Mouse (Mus musculus) neural tube, embryonic 10.5 days (tissue): ENCODE measurements around the gene Notch3.
"Not testable (repeated sequence)": the region's sequence is repeated elsewhere in the genome, so short reads cannot be mapped to it uniquely, and the experiment has no call there.

Experiments
- DNase-seq: peaks from one replicate; pipeline ENCODE4 v3.0.0-alpha.2; 2017; ENCODE audit warnings: low spot score; ENCODE audit errors: extremely low spot score

The Notch3 gene

GRCm38 (mm10) chr17:32166687-32167086, at the start of gene Notch3:
Gene Notch3, minus strand, starts transcription at chr17:32166852.
- peak; percentile 89 for DNase-seq

DNA sequence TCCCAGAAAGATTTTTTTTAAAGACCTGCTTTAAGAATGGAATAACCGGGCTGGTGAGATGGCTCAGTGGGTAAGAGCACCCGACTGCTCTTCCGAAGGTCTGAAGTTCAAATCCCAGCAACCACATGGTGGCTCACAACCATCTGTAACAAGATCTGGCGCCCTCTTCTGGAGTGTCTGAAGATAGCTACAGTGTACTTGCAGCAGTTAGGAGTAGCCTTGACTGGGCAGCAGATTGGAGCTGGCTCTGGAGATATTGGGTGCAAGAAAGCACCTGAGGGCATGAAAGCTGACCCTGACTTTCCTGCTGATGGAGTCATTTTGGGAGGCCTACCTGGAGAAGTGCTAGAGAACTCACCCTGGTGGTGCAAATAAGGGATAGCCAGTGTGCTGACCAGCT, 48.9 kb upstream of the Notch3 start:
- DNase-seq, result not testable (repeated sequence)

- not testable (repeated sequence) for DNase-seq
Observed at GRCm38 (mm10) chr17:32211554-32211953, 44.9 kb upstream of the Notch3 start.

GRCm38 (mm10) chr17:32209752-32210151, 43.1 kb upstream of the Notch3 start:
- DNase-seq, result peak; percentile 45

GRCm38 (mm10) chr17:32209144-32209543, 42.5 kb upstream of the Notch3 start:
- DNase-seq, result no peak

- DNase-seq, result no peak
Observed at GRCm38 (mm10) chr17:32207586-32208245, 41.1 kb upstream of the Notch3 start.

DNA sequence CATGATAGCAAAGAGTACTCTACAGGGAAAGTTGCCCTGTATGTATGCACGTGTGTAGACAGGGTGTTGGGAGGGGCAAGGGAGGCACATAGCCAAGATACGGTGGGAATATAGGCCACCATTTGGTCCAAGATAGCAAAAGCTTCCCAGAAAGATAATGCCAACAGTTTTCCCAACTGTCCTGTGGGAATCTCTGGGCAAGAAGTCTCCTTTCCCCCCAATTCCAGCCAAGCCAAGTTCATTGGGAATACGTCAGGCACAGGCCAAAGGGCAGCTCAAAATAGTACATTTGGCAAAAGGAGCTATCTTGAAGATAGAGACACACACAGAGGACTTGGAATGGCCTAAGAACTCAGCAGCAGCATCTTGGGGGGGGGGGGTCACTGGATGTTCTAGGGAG, 38.7 kb upstream of the Notch3 start:
- no peak for DNase-seq

DNA sequence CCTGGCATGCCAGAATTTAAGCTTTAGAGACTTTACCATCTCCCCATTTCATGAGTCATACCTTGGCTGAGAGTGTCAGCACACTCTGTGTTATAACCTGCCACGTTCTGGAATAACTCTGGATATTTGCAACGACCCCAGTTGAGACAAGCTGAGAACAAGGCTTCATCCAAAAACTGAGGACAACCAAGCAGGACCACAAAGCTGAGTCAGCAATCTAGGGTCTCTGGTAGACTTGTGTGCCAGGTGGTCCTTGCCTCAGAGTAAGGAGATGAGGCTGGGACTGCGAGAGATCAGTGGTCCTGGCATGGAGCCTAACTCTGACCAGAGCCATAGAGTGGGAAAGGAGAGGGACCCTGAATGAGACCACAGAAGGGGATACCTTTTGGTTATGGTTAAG, 36.3 kb upstream of the Notch3 start:
- DNase-seq, result no peak

GRCm38 (mm10) chr17:32201086-32201485, 34.4 kb upstream of the Notch3 start:
- DNase-seq, result no peak

DNA sequence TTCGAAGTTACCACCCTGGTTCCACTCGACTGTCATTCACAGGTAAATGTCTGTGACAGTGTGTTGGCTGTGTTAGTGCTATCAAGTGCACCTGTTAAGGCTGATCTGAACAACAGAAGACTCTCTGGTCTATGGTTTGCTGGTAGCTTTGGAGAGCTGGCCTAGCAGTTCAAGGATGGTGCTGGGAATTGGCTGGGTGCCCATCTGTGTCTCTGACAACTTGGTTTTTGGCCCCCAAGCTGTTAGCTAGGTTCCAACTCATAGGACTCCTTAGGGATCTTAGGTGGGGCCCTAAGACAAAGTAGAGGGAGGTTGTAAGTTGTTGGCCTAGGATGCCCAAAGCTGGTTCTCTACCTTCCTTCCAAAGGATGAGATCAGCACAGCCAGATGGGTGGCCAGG, 33.1 kb upstream of the Notch3 start:
- no peak for DNase-seq

GRCm38 (mm10) chr17:32197156-32197555, 30.5 kb upstream of the Notch3 start:
- no peak for DNase-seq

GRCm38 (mm10) chr17:32195725-32196124, 29.1 kb upstream of the Notch3 start:
- DNase-seq, result no peak

GRCm38 (mm10) chr17:32193010-32193409, 26.4 kb upstream of the Notch3 start:
- DNase-seq, result no peak

DNA sequence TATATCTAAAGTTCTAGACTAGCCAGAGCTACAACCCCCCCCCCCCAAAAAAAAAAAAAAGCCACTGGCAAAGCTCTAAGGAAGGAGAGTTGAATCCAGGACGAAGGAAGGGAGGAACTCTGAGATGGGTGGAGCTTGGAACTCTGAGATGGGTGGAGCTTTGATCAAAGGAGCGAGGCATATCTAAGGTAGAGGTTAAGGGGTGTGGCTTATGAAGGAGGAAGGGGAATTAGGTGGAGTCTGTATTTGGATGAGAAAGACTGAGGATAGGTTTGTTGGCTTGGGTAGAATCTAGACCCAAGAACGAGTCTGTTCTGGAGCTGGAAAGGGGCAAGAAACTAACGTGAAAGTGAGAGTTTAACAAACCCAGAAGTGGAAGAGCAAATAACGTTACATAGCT, 23.2 kb upstream of the Notch3 start:
- DNase-seq, result no peak

DNA sequence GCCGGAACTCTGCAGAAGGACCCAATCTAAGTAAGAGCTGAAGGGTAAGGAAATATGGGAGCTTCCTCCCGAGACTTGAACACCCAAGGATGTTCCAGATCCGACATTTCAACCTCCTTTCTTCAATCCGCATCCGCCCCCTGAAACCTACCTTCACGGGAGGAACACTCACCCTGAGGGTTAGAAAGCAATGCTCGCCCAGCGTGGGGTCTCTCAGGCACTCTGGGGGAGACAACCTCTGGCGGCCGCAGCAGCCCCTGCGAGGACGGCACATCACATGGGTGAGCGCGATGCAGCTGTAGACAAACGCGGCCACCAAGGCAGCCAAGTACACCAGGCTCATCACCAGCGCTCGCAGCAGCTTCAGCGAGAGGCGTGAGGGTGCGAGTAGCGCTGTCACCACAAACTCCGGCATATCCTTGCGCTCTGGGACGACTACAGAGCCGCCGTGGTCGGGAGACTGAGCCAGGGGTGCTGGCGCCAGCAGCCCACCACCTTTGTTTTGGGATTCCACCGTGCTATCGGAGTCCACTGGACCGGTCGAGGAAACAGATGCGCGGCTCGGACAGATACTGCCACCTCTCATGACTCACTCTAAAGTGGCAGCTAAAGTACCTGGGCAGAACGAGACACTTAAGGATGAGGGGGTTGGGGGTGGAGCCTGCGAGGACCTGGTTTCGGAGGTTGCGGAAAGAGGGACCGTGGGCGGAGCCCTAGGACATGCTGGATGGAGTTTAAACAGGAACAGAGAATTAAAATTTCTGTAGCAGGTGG, 22.4 kb upstream of the Notch3 start, which contains the start of gene Ephx3:
TSS of gene Ephx3 (minus strand) at position 687 of the 774 bp plus-strand sequence.
- DNase-seq, result peak; percentile 44

DNA sequence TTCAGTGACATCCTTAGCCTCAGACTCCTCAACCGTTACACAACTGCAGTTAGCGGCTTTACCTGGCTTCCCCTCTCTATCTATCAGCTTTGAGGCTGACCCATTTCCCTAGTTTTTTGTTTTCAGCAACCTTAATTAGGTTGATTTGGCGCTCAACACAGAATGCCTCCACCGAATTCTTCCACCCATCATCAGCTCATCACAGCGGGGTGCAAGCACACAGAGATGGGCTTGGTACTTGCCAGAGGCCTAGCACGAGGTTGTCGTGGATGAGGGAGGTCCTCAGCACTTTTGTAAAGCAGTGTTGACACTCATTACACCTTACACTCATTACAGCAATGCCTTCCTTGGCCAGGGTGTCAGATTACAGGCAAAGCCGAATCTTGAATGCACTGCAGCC, 16.4 kb upstream of the Notch3 start:
- no peak for DNase-seq

DNA sequence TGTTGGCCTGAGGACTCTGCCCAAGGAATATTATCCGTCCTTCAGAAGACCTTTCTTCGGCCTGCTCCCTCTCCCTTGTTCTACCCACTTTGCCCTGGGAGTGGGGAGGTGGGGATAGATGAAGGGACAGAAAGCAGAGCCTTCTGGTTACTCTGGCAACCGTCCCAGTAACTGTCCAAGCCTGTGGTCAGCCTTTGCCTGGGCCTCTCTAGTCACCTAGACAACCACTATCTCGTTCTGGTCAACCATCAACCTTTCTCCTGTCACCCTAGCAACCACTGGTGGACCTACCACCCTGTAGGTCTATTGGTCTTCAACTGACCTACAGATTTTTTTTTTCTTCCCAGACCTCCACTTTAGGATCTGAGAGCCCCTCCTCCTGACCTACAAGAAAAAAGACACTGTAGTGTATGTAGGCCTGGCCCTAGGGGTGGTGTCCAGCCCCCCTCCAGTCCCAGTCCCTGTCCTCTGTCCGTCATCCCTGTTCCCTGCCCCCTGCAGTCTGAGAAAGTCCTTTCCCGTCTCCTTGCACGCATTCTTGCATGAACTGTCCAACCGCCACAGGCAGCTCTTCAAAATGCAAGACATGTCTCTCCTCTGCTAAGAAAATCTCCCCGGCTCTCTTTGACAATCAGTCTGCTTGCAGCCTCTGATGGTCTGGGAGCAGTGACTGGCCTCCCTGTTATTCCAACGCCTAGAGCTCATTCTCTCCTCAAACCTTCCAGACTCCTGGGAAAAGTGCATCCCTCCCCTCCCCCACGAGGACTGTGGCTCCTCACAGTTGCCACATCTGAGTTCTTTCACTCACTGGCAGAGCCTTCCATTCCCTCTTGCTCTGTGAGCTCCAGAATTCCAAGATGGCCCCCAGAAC, 13.2 kb upstream of the Notch3 start:
- no peak for DNase-seq

DNA sequence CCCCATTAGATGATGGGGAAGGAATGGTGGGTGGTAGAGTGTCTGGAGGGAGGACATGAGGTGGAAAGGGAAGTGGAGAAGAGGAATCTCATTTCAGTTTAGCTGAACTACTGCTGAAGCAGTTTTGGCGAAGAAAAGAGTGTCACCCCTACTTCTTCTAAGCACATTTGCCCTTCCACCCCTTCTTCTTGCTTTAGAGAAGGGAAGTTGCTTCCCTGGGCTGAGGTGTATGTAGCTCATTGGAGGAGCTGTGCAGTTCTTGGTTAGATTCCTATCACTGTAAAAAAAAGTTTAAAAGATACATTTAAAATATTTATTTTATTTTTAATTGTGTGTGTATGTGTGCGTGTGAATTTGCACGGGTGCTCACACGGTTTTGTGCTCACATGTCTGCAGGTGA, 10.3 kb upstream of the Notch3 start:
- no peak for DNase-seq

DNA sequence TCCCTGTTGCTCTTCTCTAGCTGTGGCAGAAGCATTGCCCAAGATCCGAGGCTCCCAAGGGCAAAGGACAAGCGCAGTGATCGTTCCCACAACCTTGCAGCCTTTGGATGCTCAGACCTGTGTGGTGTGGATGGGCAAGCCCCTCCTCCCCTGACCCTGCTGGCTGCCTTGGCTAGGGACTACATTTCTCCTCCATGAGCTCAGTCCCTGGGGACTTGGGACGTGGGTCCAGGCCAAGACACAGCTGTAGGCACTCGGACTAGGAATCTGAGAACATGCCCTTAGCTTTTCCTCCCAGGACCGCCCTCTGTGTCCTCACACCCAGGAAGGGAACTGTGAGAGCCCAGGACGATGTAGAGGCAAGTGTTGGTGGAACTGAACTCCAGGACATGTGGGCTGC, 6.5 kb upstream of the Notch3 start:
- no peak for DNase-seq

GRCm38 (mm10) chr17:32172485-32172884, 5.8 kb upstream of the Notch3 start:
- DNase-seq, result no peak

DNA sequence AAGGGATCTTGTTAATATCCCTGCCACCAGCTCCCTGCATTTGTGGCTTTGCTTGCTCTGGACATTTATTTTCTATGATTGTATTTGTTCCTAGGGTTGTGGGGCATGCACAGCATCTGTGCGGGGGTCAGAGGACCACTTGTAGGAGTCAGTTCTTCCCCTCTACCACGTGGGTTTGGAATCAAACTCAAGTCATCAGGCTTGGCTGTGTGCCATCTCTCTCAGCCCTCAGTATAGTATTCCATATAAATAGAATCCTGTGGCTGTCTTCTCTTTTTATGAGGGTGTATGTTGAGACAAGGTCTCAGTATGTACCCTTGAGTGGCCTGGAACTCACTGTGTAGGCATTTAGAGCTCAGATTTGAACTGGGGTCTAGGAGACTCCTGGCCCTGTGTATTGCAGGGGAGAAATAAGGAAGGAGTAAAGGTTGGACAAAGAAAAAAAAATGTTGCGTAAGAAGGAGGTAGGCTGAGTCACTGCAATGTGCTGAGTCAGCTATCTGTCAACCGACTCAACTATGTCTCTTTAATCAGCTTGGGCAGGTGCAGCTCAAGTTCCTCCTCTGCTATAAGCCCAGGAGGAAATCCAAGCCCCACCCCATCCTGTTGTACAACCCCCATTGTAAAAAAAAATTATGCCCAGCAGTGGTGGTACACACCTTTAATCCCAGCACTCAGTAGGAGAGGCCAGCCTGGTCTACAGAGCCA, 3.0 kb upstream of the Notch3 start:
- DNase-seq, result no peak
